Mouse (Mus musculus) ES-E14 (cell line): ENCODE results near the gene Glb1l.

Source experiments
- CHD2 ChIP-seq: IDR thresholded peaks from 2 replicates; pipeline ENCODE4 v1.6.1; 2014; ENCODE audit warnings: mild to moderate bottlenecking, low read depth, low read length, inconsistent platforms
- HCFC1 ChIP-seq: IDR thresholded peaks from 2 replicates; pipeline ENCODE4 v1.6.1; 2012; ENCODE audit warnings: low read length, inconsistent platforms, borderline replicate concordance; ENCODE audit not compliant: insufficient read depth
- MAFK ChIP-seq: IDR thresholded peaks from 2 replicates; pipeline ENCODE4 v1.6.1; 2014; ENCODE audit warnings: mild to moderate bottlenecking, low read depth, low read length, inconsistent platforms; ENCODE audit not compliant: insufficient read depth
- ZC3H11A ChIP-seq: IDR thresholded peaks from 2 replicates; pipeline ENCODE4 v1.6.1; 2012; ENCODE audit warnings: low read depth, mild to moderate bottlenecking, inconsistent platforms, low read length, borderline replicate concordance
- ZNF384 ChIP-seq: IDR thresholded peaks from 2 replicates; pipeline ENCODE4 v1.6.1; 2012; ENCODE audit warnings: low read depth, low read length, inconsistent platforms

DNA sequence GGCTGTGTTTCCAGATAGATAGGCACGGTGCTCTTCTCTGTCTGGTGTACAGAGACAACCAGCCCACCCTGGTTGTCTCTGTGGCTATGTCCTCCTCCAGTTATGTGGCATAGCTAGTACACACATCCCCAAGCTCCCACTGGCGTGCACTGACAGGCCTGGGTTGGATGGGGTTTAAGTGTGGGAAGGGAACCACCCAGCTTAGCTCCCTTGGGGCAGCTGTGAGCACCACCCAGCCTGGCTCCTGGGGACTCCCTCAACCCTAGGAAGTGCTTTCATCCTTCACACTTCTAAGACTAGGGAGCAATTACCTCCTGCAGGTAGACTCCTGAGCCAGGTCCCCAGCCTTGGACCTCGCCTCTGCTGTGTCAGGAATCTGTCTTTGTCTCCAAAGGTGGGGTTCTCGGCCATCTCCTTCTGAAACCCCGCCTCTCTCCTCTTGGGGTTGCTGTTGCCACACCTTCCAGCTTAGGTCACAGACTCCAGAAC is 21.1 kb upstream of the Glb1l start, which contains the start of gene A630095N17Rik:
- TF ChIP-seq MAFK, result no peak
- TF ChIP-seq ZNF384, result no peak
- no peak for TF ChIP-seq CHD2
- no peak for TF ChIP-seq HCFC1
- TF ChIP-seq ZC3H11A, result no peak
